Mouse (Mus musculus) G1E (cell line): Measurements from ENCODE around the gene Slc30a2.

Source experiments
- CTCF ChIP-seq: IDR thresholded peaks from 2 replicates; pipeline ENCODE4 v1.5.1; 2012; ENCODE audit warnings: low read depth, low read length, inconsistent platforms, mixed read lengths
- GATA1 ChIP-seq: IDR thresholded peaks from 2 replicates; pipeline ENCODE4 v1.6.1; 2012; ENCODE audit warnings: borderline replicate concordance, low read length, inconsistent platforms, mixed read lengths
- POLR2AphosphoS5 ChIP-seq: IDR thresholded peaks from 2 replicates; pipeline ENCODE4 v1.6.1; 2012; ENCODE audit warnings: low read depth, low read length, inconsistent platforms; ENCODE audit not compliant: insufficient replicate concordance

DNA sequence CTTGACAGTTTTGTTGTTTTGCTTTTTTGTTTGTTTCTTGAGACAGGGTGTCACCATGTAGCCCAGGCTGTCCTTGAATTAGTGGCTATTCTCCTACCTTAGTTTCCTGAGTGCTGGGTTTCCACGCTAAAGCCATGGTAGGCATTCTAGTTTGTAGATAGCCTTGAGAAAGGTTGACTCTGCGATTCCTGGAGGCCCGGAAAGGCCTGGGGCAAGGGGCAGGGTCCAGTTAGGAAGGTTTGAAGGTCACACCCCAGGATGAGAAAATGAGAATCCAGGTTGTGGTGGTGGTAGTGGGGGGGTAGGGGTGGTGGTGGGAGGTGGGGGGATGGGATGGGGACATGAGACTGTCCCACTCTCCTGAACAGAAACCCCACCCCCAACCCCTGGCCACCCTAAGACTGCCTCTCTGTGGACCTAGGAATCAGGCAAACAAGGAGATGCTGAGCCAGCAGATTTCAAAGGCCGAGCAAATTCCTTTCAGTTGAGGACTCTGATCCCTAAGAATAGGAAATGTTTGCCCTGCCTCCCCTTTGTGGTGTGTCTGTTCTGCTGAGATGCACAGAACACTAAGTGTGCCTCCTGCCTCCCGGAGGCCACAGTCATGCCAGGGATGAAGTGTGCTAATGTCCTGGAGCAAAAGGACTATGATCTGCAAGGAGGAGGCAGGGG is 16.0 kb upstream of the Slc30a2 start:
- TF ChIP-seq CTCF (no peak), POLR2AphosphoS5 (no peak), GATA1 (no peak)
